Mouse (Mus musculus): ENCODE data around the gene Sntg2. TPM values are rescaled to one million over a fixed set of nuclear protein-coding genes. Genes with fewer than 3 reads are reported as not detected.

The Sntg2 gene
- polyA plus RNA-seq, 1 experiment from 2014 or later, result 6.2 TPM

DNA sequence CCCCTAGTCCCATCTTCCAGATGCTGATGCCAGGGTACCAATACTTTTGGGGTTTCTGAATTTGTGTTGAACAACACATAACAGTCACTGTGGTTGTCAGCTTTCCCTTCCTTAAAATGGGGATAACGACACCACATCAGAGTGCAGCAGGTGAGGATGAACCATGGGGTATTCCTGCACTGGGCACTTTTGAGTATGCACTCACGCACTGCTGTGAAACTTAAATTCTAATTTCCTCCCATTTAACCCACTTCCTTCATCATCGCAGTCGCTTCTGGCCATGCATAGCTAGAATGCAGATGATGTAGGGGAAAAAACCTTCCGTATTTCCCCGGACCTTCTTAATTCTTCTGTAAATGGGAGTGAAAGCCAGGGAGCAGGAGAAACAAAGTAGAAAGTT is 209.2 kb downstream of the Sntg2 start:
- no peak overlapping the region for H3K9ac ChIP-seq (ENCODE audit: low read depth, low read length)
- H3K9me3 ChIP-seq (ENCODE audit: control insufficient read depth, low read length), result no peaks in the 10 kb centered on the region
- H3K27me3 ChIP-seq (replicated peaks; ENCODE audit: control insufficient read depth, insufficient read depth, low read length), result no peaks in the 10 kb centered on the region
- H3K4me2 ChIP-seq (ENCODE audit: low read length), result no peak overlapping the region
- H3K36me3 ChIP-seq (ENCODE audit: control insufficient read depth, insufficient read depth, low read length), result no peaks in the 10 kb centered on the region
- WGBS, result 97% methylated on average over 6 of the region's 6 CpGs
- no peaks in the 10 kb centered on the region for H3K4me1 ChIP-seq (ENCODE audit: control insufficient read depth, insufficient read depth, low read depth, low read length)
- H3K27ac ChIP-seq (ENCODE audit: low read depth, low read length), result no peak overlapping the region
- no peak for ATAC-seq
- no peak overlapping the region for H3K4me3 ChIP-seq (ENCODE audit: low read length)

DNA sequence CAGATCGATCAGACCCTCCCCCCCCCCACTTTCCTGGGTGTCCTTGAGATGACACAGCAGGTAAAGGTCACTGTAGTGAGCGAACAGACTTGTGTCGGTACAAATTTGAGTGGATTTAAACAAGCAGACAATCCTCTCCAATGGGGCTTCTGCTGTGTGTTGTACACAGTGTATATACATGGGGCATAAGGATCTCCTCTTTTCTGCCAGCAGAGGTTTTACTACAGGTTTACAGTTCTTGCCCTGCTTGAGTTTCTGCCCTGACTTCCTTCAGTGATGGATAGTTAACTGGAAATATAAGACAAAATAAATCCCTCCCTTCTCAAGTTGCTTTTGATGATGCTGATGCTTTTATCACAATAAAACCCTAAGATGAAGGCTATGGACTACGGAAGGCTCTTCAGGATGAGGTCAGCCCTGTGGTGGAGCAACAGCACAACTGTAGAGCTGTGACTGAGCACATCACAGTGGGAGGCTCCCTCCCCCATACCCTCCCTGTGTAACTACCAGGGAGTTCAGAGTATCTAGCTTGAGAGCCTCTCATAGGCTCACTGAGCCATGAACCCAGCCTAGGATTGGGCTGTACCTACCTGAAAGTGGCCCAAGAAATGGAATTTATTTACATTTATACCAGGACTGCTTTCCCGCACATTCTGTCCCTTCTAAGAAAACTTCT is 211.3 kb downstream of the Sntg2 start:
- ATAC-seq, result no peak
- H3K4me3 ChIP-seq (ENCODE audit: low read length), result no peak overlapping the region
- no peak overlapping the region for H3K4me2 ChIP-seq (ENCODE audit: low read length)
- no peaks in the 10 kb centered on the region for H3K4me1 ChIP-seq (ENCODE audit: control insufficient read depth, insufficient read depth, low read depth, low read length)
- no peaks in the 10 kb centered on the region for H3K27me3 ChIP-seq (replicated peaks; ENCODE audit: control insufficient read depth, insufficient read depth, low read length)
- no peaks in the 10 kb centered on the region for H3K9me3 ChIP-seq (ENCODE audit: control insufficient read depth, low read length)
- no peak overlapping the region for H3K9ac ChIP-seq (ENCODE audit: low read depth, low read length)
- no peaks in the 10 kb centered on the region for H3K36me3 ChIP-seq (ENCODE audit: control insufficient read depth, insufficient read depth, low read length)
- WGBS, result 84% methylated on average over 5 of the region's 5 CpGs
- H3K27ac ChIP-seq (ENCODE audit: low read depth, low read length), result no peak overlapping the region

DNA sequence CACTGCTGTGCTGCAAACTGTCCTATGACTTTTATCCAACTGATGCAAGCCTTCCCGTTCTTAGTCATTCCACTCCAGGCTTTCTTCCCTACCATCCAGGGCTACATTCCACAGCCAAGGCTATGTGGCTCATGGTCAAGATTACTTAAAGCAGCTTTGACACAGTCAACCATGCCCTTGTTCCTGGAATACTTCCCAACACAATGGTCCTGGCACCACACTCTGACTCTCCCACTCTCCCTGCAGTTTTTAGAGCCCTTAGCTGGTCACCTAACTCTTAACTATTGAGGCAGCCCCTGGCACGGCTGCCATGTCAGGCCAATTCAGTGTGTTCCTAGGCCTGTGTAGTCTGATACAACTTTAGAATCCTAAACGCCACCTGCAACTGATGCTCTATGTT is 212.7 kb downstream of the Sntg2 start:
- 88% methylated on average over 3 of the region's 3 CpGs for WGBS
- no peak overlapping the region for H3K4me3 ChIP-seq (ENCODE audit: low read length)
- H3K27me3 ChIP-seq (replicated peaks; ENCODE audit: control insufficient read depth, insufficient read depth, low read length), result no peaks in the 10 kb centered on the region
- H3K36me3 ChIP-seq (ENCODE audit: control insufficient read depth, insufficient read depth, low read length), result no peaks in the 10 kb centered on the region
- no peak overlapping the region for H3K4me2 ChIP-seq (ENCODE audit: low read length)
- H3K9ac ChIP-seq (ENCODE audit: low read depth, low read length), result no peak overlapping the region
- no peaks in the 10 kb centered on the region for H3K4me1 ChIP-seq (ENCODE audit: control insufficient read depth, insufficient read depth, low read depth, low read length)
- H3K9me3 ChIP-seq (ENCODE audit: control insufficient read depth, low read length), result no peaks in the 10 kb centered on the region
- no peak overlapping the region for H3K27ac ChIP-seq (ENCODE audit: low read depth, low read length)
- peak; percentile 89 for ATAC-seq

DNA sequence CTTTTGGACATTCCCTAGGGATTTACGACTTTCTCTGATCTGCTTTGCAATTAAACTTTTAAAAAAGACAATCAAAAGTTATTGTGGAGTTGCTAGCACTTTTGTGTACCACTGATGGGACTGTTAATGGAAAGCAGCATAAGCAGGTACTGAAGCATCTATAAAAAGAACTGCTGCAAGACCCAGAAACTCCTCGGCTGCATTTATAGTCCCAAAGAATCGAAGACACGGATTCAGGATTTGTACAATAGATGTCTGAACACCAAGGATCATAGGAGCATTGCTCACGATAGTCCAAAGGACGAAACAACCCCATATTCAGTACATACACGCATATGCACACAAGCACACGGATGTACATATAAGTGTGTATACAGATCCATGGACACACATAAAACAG is 213.4 kb downstream of the Sntg2 start:
- 87% methylated on average over 8 of the region's 8 CpGs for WGBS
- Histone ChIP-seq H3K36me3 (ENCODE audit: control insufficient read depth, insufficient read depth, low read length) (no peaks in the 10 kb centered on the region), H3K9ac (ENCODE audit: low read depth, low read length) (no peak overlapping the region), H3K27me3 (replicated peaks; ENCODE audit: control insufficient read depth, insufficient read depth, low read length) (no peaks in the 10 kb centered on the region), H3K9me3 (ENCODE audit: control insufficient read depth, low read length) (no peaks in the 10 kb centered on the region), H3K27ac (ENCODE audit: low read depth, low read length) (no peak overlapping the region), H3K4me2 (ENCODE audit: low read length) (no peak overlapping the region), H3K4me3 (ENCODE audit: low read length) (no peak overlapping the region), H3K4me1 (ENCODE audit: control insufficient read depth, insufficient read depth, low read depth, low read length) (no peaks in the 10 kb centered on the region)
- no peak for ATAC-seq

DNA sequence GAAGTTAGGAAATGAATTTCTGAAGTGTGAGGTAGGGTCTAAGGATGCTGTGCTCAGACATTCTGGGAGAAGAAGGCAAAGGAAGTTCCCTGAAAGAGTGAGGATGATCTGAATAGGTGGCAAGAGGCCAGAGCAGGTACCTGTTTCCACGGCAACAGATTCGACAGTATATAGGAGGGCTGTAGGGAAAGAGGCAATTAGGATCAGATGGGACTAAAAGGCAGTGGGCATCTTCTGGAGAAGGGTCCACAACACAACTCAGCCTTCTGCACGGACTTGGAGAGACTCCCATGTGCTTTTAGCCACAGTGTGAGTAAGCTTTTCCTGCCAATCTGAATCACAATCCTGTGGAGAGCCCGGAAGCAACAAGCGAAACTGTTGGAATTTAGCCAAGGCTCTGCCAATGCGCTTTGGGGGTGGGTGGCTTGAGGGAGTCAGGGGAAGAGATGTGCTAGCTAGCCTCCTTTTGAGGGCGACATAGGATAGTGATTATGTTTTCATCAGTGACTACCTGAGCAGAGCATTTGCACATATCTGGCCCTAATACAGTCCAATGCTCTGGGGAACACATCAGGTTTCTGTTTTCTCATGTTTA is 219.0 kb downstream of the Sntg2 start:
- H3K27me3 ChIP-seq (replicated peaks; ENCODE audit: control insufficient read depth, insufficient read depth, low read length), result no peaks in the 10 kb centered on the region
- no peak overlapping the region for H3K4me3 ChIP-seq (ENCODE audit: low read length)
- H3K4me2 ChIP-seq (ENCODE audit: low read length), result no peak overlapping the region
- peak; percentile 73 for ATAC-seq
- no peaks in the 10 kb centered on the region for H3K9me3 ChIP-seq (ENCODE audit: control insufficient read depth, low read length)
- no peak overlapping the region for H3K9ac ChIP-seq (ENCODE audit: low read depth, low read length)
- H3K36me3 ChIP-seq (ENCODE audit: control insufficient read depth, insufficient read depth, low read length), result no peaks in the 10 kb centered on the region
- WGBS, result 44% methylated on average over 7 of the region's 7 CpGs
- H3K27ac ChIP-seq (ENCODE audit: low read depth, low read length), result no peak overlapping the region
- H3K4me1 ChIP-seq (ENCODE audit: control insufficient read depth, insufficient read depth, low read depth, low read length), result peaks cover 3% of the 10 kb centered on the region

DNA sequence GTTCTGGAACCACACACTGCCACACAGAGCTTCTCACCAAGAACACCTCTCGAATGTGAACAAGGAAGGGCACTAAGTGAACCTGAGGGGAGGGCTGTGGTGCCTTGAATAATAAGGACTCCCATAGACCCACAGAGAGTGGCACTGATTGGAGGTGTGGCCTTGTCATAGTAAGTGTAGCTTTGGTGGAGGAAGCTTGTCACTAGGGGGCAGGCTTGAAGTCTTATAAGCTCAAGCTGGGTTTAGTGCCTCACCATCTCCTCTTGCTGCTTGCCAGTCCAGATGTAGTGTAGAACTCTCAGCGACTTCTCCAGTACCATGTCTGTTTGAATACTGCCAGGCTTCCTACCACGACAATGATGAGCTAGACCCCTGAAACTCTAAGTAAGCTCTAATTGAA is 231.1 kb downstream of the Sntg2 start:
- 68% methylated on average over 3 of the region's 3 CpGs for WGBS
- no peak overlapping the region for H3K27ac ChIP-seq (ENCODE audit: low read depth, low read length)

DNA sequence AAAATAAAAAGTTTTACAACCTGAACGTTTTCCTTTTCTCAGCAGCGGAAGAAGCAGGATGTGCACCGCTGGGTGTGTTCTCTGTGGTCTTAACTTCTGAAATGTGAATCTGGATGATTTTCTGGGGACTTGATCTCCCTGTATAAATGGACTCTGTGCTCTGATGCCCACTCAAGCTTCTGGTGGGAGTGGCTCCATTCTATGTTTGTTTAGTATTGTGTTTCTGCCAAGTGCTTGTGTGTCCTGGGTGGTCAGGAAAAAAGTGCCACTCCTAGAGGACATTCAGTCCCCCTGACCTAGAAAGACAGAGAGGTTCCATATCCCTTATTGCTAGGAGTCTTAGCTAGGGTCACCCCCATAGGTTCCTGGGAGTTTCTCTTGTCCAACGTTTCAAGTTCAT is 240.7 kb downstream of the Sntg2 start, which contains the start of gene Tpo:
Gene Tpo, minus strand, starts transcription at position 101 of the 400 bp plus-strand sequence.
- ATAC-seq, result no peak
- WGBS, result 91% methylated on average over 4 of the region's 4 CpGs
- no peak within 1 kb of the TSS for H3K4me2 ChIP-seq (ENCODE audit: low read length)
- no peaks in the 10 kb centered on the region for H3K36me3 ChIP-seq (ENCODE audit: control insufficient read depth, insufficient read depth, low read length)
- no peak within 1 kb of the TSS for H3K27ac ChIP-seq (ENCODE audit: low read depth, low read length)
- no peak within 1 kb of the TSS for H3K9ac ChIP-seq (ENCODE audit: low read depth, low read length)
- no peaks in the 10 kb centered on the region for H3K9me3 ChIP-seq (ENCODE audit: control insufficient read depth, low read length)
- H3K4me3 ChIP-seq (ENCODE audit: low read length), result no peak within 1 kb of the TSS
- no peaks in the 10 kb centered on the region for H3K27me3 ChIP-seq (replicated peaks; ENCODE audit: control insufficient read depth, insufficient read depth, low read length)
- H3K4me1 ChIP-seq (ENCODE audit: control insufficient read depth, insufficient read depth, low read depth, low read length), result peaks cover 3% of the 10 kb centered on the region

More for the DNA sequence above, 231.1 kb downstream of the Sntg2 start:
- H3K4me1 ChIP-seq (ENCODE audit: control insufficient read depth, insufficient read depth, low read depth, low read length), result no peaks in the 10 kb centered on the region
- no peak for ATAC-seq
- H3K9me3 ChIP-seq (ENCODE audit: control insufficient read depth, low read length), result no peaks in the 10 kb centered on the region
- no peak overlapping the region for H3K4me3 ChIP-seq (ENCODE audit: low read length)
- no peak overlapping the region for H3K4me2 ChIP-seq (ENCODE audit: low read length)
- H3K9ac ChIP-seq (ENCODE audit: low read depth, low read length), result no peak overlapping the region
- no peaks in the 10 kb centered on the region for H3K27me3 ChIP-seq (replicated peaks; ENCODE audit: control insufficient read depth, insufficient read depth, low read length)
- H3K36me3 ChIP-seq (ENCODE audit: control insufficient read depth, insufficient read depth, low read length), result no peaks in the 10 kb centered on the region

DNA sequence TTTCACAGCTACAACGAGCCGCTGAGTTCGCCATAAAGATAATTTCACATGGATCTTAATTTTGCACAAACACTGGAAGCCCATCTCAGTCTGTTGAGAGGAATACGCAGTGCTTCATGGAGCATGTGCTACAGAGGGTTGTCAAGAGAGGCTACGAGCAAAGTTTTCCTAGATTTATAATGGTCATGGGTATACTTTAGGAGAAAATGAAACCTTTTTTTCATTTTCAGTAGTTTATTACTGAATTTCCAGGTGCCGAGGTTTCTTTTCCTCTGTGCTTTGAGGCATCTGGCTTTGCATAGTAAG is 243.8 kb downstream of the Sntg2 start:
- H3K36me3 ChIP-seq (ENCODE audit: control insufficient read depth, insufficient read depth, low read length), result no peaks in the 10 kb centered on the region
- no peak overlapping the region for H3K27ac ChIP-seq (ENCODE audit: low read depth, low read length)
- peak; percentile 53 for ATAC-seq
- H3K4me2 ChIP-seq (ENCODE audit: low read length), result peak overlapping the region; percentile 10; the same call in 1 of the 2 replicates
- no peaks in the 10 kb centered on the region for H3K9me3 ChIP-seq (ENCODE audit: control insufficient read depth, low read length)
- H3K9ac ChIP-seq (ENCODE audit: low read depth, low read length), result 0 out of 2 replicates have a peak overlapping the region, but pooled peaks have one; percentile 16
- WGBS, result 49% methylated on average over 6 of the region's 6 CpGs
- no peak overlapping the region for H3K4me3 ChIP-seq (ENCODE audit: low read length)
- no peaks in the 10 kb centered on the region for H3K27me3 ChIP-seq (replicated peaks; ENCODE audit: control insufficient read depth, insufficient read depth, low read length)
- H3K4me1 ChIP-seq (ENCODE audit: control insufficient read depth, insufficient read depth, low read depth, low read length), result peaks cover 3% of the 10 kb centered on the region

DNA sequence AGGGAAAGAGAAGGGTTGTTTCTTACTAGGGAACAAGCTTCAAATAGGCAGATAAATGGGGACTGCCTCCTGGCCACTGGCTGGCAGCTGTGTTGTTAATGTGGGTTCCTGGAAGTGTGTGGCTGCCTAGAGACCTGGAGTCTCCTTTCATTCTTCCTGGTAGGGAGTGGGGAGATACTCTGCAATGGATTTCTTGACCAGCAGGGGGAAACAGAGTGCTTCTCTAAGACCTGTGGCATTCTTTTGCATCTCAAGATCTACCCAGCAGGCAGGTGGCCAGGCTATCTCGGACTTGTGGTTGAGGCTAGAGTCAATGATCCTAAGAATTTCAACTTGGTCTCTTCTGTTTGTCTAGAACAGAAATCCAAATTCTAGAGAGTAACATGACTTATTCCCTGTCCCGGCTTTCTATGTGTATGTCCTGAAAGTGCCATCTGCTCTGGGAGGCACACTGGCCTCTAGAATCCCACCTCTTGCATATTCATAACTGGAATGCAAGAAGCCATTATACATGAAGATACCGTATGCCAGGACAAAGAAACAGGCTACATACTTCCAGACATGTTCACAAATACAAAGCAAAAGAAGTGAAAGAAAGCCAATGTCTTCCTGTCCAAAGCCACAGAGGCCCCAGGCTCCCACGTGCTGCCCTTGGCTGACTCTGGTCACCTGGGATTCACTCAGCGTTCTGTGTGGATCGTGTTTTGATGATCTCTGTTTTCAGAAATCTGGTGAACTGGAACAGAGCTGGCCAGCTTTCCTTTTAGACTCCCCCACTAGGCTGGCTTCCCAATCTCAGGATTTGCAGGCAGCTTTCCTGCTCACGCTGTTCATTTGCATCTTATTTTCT is 244.4 kb downstream of the Sntg2 start:
- H3K4me2 ChIP-seq (ENCODE audit: low read length), result peak overlapping the region; percentile 10; the same call in 1 of the 2 replicates
- ATAC-seq, result peak; percentile 78
- H3K27ac ChIP-seq (ENCODE audit: low read depth, low read length), result peak overlapping the region; percentile 52; the same call in 1 of the 2 replicates
- 42% methylated on average over 7 of the region's 7 CpGs for WGBS
- H3K4me1 ChIP-seq (ENCODE audit: control insufficient read depth, insufficient read depth, low read depth, low read length), result peaks cover 3% of the 10 kb centered on the region
- H3K9ac ChIP-seq (ENCODE audit: low read depth, low read length), result peak overlapping the region; percentile 16; the same call in 1 of the 2 replicates
- H3K9me3 ChIP-seq (ENCODE audit: control insufficient read depth, low read length), result no peaks in the 10 kb centered on the region
- no peak overlapping the region for H3K4me3 ChIP-seq (ENCODE audit: low read length)
- H3K27me3 ChIP-seq (replicated peaks; ENCODE audit: control insufficient read depth, insufficient read depth, low read length), result no peaks in the 10 kb centered on the region
- no peaks in the 10 kb centered on the region for H3K36me3 ChIP-seq (ENCODE audit: control insufficient read depth, insufficient read depth, low read length)

All from hindbrain, embryonic 16.5 days (tissue).